Mouse (Mus musculus): ENCODE data around the gene Zfp185.
"Not testable (repeated sequence)": the region's sequence is repeated elsewhere in the genome, so short reads cannot be mapped to it uniquely, and the experiment has no call there.

The Zfp185 gene

DNA sequence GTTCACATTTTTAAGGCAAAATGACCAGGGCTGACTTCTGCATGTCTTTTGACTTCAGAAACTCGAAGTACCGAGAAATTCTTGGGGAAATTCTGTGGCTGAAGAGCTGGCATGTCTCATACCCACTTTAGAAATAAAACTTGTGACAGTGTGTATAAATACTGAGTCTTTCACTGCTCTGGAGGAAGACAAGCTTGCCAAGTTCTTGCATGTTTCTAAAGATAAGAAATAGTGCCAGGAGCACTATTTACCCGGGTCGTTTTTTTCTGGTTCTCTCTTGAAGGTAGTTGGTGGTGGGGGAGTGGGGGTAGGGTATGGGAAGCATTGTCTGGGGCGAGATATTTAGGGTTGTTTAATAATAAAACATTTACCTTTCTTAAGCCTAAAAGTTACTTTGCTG is 75.2 kb downstream of the Zfp185 start:
- no peak for DNase-seq (ENCODE audit: low spot score)

DNA sequence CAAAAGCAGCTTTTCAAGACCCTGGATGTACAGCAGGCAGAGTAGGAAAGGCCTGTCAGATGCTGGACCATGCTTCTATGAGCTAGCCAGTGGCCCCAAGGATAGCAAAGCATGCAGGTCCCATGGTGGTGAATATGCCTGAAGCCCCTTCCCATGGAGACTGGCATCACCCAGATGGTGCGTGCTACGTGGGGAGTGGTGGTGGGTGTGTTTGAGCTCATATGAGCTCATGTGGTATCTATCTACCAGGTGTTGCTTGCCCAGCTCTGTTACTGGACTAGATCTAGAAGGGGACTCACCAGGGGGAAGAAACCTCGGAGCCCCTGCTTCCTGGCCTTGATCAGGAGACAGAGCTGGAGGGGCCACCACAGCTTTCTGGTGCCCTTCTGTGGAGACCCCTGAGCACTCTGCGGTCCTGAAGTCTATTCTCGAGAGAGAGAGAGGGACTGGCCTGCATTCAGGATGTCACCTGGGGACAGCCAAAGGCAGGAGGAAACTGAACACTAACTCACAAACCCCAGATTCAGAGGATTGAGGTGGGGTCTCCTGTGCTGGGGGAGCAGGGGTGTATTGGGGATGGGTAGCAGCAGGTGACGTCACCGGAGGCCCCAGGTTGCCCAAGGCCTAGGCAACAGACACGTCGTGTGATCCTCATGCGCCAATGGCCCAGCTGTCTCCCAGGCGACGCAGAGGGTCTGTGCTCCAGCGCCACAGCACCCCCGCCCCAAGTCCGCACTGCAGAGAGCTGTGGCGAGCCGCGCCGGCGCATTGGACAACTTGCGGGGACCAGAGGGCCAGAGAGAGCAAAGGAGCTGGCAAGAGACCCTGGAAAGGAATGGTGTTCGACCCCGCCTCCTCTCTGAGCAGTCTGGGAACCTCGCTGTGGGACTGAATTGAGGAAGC is 76.6 kb downstream of the Zfp185 start:
- no peak for DNase-seq (ENCODE audit: low spot score)

DNA sequence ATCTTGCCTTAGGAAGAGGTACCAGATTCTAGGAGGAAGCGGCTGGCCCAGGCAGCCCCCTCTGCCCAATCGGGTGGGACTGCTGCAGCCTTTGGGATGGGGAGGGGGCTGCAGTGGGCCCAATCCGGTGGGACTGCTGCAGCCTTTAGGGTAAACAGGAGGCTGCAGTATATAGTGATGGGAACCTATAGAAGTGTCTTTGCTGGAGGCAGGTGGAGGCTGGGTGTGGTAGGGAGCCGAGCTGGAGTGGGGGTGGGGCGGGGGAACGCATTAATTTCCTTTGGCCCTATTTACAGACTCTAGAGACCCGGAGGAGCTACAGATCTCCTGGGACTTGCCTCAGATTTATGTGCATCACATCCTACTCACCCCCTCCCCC is 77.3 kb downstream of the Zfp185 start, which contains the start of gene Pnma3:
Gene Pnma3, plus strand, starts transcription at position 373 of the 379 bp plus-strand sequence.
- DNase-seq (ENCODE audit: low spot score): no peak

DNA sequence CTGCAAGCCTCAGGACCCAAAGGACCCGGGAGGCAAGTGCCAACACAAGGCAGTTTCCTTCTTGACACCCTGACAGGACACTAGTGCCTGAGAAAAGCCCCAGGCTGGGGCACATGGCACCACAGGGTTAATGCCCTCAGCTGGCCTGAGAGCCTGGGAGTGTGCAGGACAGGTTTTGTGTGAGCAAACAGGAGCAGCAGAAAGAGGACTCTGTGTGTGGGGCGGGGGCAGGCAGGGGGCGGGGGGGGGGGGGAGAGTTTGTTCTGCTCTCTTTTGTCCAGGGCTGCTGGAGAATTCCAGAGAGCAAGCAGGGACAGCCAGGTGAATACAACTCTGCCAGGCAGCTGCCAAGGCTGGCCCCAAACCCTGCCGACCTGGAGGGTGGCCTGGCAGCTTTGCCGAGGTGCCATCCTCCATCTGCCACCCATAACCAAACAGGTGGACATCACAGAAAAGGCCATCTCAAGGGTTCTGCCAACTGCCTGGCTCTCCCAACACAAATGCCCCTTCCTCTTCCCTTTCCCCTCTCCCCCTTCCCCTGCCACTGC is 79.7 kb downstream of the Zfp185 start:
- not testable (repeated sequence) for DNase-seq (ENCODE audit: low spot score)
